Mouse (Mus musculus) heart, postnatal 0 days (tissue): ENCODE measurements at regions not wholly inside any gene's neighbourhood (a gene's known extent, or its start where the extent isn't known, plus 50 kb on each side); places are given as distances from the start of the nearest gene placed in this dataset.
A peak's percentile ranks its signal among the peaks of the same experiment; 100 is the strongest.

Source experiments
- ATAC-seq: fragments of 200-750 bp; cut with Nextera tagmentation; 2 replicates; pipeline ENCODE4 v1.8.0; 2017; ENCODE audit warnings: low read depth, moderate number of reproducible peaks, moderate library complexity; ENCODE audit not compliant: insufficient read depth
- DNase-seq: peaks from one replicate; pipeline ENCODE4 v3.0.0-alpha.2; 2016; ENCODE audit warnings: low spot score
- H3K27ac ChIP-seq: fragments of 300-500 bp; sonication (generic); 2 replicates; pipeline ENCODE4 v1.5.1; 2014; ENCODE audit warnings: low read depth, mild to moderate bottlenecking
- H3K27me3 ChIP-seq: fragments of 300-500 bp; sonication (generic); 2 replicates; pipeline ENCODE4 v1.6.1; 2014; ENCODE audit warnings: low read length, mixed read lengths; ENCODE audit not compliant: control insufficient read depth, insufficient read depth
- H3K36me3 ChIP-seq: fragments of 300-500 bp; sonication (generic); replicated peaks from 2 replicates; pipeline ENCODE4 v1.6.1; 2014; ENCODE audit warnings: low read length, mixed read lengths; ENCODE audit not compliant: control insufficient read depth, insufficient read depth
- H3K4me1 ChIP-seq: fragments of 300-500 bp; sonication (generic); 2 replicates; pipeline ENCODE4 v1.6.1; 2014; ENCODE audit warnings: antibody characterized with exemption; ENCODE audit not compliant: control insufficient read depth, insufficient read depth
- H3K4me2 ChIP-seq: fragments of 300-500 bp; sonication (generic); 2 replicates; pipeline ENCODE4 v1.6.1; 2014; ENCODE audit warnings: low read depth, mild to moderate bottlenecking, low read length, moderate library complexity
- H3K4me3 ChIP-seq: fragments of 300-500 bp; sonication (generic); 2 replicates; pipeline ENCODE4 v1.5.1; 2014; ENCODE audit warnings: low read depth, low read length
- H3K9ac ChIP-seq: fragments of 300-500 bp; sonication (generic); replicated peaks from 2 replicates; pipeline ENCODE4 v1.6.1; 2014; ENCODE audit warnings: low read depth, low read length, mixed read lengths
- H3K9me3 ChIP-seq: fragments of 300-500 bp; sonication (generic); replicated peaks from 2 replicates; pipeline ENCODE4 v1.6.1; 2016; ENCODE audit warnings: low read length; ENCODE audit not compliant: control insufficient read depth
- CTCF ChIP-seq: IDR thresholded peaks from 2 replicates; pipeline ENCODE4 v1.5.1; 2016; ENCODE audit warnings: antibody characterized with exemption, control low read depth, low read depth
- EP300 ChIP-seq: IDR thresholded peaks from 2 replicates; pipeline ENCODE4 v1.6.1; 2016; ENCODE audit warnings: antibody characterized with exemption, low read depth
- WGBS: fragments of 180-500 bp; shearing (Covaris S2); extraction: QIAGEN DNeasy Blood & Tissue Kit; methylation state at CpG from one replicate; pipeline ENCODE4 v1.1.7; 2014; 5-methylcytosine and 5-hydroxymethylcytosine counted together

DNA sequence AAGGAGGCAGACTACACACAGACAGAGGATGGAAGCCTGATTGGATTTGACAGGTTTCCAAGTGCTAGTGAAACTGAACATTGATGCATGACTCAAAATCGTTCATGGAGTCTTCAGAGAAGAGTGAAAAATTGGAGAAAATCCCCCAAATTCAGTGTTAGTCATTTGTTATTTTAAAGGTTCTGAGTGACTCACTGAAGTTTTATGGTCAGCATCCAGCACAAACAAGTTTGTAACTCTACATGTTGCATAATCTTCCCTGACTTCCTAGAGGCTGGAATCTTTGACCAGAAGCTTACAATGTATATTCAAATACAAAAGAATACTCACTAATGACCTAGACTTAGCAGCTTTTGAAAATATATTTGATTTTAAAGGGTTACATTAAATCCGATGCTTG is 224.3 kb upstream of the Pot1a start:
- Histone ChIP-seq H3K36me3 (no peaks in the 10 kb centered on the region), H3K4me2 (no peak overlapping the region), H3K27ac (no peak overlapping the region), H3K4me3 (no peak overlapping the region), H3K9me3 (no peaks in the 10 kb centered on the region), H3K4me1 (no peaks in the 10 kb centered on the region), H3K27me3 (no peaks in the 10 kb centered on the region), H3K9ac (no peak overlapping the region)
- ATAC-seq: no peak
- 51% methylated on average over 2 of the region's 2 CpGs for WGBS
- TF ChIP-seq EP300 (no peak), CTCF (no peak)
- no peak for DNase-seq

DNA sequence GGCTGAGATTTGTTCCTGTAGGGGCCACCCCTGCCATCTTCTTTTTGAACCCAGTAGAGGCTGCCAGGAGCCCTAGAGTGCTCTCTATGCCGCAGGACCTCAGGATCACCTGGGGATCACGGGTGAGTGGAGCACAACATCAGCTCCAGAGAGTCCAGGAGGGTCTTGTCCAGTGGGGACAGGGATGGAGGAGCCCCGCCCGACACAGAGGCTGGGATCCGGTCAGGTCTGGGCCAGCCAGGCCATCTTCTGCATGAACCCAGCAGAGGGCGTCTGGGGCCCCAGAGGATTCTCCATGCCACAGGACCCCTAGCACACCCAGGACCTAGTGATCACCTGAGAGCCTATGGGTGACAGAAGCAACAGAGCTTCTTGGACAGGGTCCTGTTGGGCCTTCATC is 206.3 kb upstream of the Pot1a start:
- ATAC-seq (peak; percentile 24; the same call in 1 of the 2 replicates), DNase-seq (no peak)
- WGBS: 73% methylated on average over 6 of the region's 6 CpGs
- TF ChIP-seq CTCF (no peak), EP300 (no peak)
- Histone ChIP-seq H3K9me3 (no peaks in the 10 kb centered on the region), H3K4me3 (no peak overlapping the region), H3K9ac (no peak overlapping the region), H3K27ac (no peak overlapping the region), H3K27me3 (no peaks in the 10 kb centered on the region), H3K4me1 (no peaks in the 10 kb centered on the region), H3K36me3 (no peaks in the 10 kb centered on the region), H3K4me2 (no peak overlapping the region)

DNA sequence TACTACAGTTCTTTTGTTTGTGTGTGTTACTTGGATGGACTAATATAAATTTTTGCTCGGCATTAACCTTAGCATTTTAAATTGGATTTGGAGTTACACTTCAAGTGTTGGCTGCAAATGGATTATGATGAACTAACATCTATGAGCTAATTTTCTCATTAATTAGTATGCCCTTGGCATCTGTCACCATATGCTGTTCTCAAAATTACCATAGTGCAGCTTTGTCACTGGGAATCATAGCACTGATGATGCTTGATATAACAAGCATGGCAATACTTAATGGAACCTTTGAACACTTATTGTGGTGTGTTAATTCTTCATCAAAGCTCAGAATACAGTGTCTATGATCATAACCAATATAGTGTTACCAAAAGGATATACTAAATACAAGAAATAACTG is 185.0 kb upstream of the Pot1a start:
- no peaks in the 10 kb centered on the region for H3K9me3 ChIP-seq
- no peaks in the 10 kb centered on the region for H3K4me1 ChIP-seq
- H3K27me3 ChIP-seq: no peaks in the 10 kb centered on the region
- no peak for ATAC-seq
- no peak overlapping the region for H3K9ac ChIP-seq
- no peak overlapping the region for H3K4me3 ChIP-seq
- no peak for TF ChIP-seq CTCF
- no peak for TF ChIP-seq EP300
- WGBS: 77% methylated on average over 1 of the region's 1 CpGs
- no peaks in the 10 kb centered on the region for H3K36me3 ChIP-seq
- no peak overlapping the region for H3K4me2 ChIP-seq
- H3K27ac ChIP-seq: no peak overlapping the region
- DNase-seq: no peak

DNA sequence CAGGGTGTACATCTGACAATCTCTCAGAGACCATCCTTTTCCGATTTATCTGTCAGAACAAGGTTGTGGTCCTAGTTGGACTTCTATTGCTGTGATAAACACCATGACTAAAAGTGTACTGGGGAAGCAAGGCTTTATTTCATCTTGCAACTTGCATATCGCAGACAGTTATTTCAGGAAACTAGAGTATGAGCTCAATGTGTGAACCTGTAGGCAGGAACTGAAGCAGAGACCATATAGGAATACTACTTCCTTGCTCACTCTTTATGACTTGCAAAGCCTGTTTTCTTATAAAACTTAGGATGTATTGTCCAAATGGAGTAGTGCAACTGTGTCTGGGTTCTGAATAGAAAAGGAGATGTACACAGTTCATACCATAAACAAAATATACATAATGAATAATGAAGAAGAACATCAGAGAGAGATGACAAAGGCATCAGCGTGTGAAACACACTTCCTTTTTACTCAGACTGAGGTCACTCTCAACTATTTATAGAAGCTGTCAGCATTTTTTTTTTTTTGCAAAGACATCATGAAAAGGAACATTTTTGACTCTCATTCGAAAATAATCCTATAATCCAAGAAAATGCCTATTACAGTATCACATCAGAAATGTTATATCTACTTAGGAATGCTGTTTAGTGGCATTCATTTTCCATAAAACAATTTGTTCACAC is 169.3 kb upstream of the Pot1a start:
- H3K27me3 ChIP-seq: no peaks in the 10 kb centered on the region
- WGBS: 43% methylated on average over 4 of the region's 4 CpGs

DNA sequence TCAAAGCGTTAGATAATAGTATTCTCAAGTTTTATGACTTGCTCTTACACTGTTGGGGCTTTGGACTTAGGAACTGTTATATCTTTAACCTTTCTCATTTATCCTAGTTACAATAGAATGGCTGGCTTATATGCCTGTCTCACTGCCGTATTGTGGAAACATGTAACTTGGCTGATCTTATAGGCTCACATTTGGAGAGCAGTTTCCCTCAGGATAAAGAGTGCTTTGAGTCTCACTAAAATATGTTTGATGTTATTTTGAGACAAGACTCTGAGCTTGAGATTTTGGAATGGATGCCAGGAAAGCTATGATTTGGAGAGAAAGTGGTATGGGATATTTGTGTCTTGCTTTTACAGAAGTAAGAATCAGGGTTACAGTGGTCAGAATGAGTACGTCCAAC is 156.4 kb upstream of the Pot1a start:
- no peak for TF ChIP-seq EP300
- no peak for TF ChIP-seq CTCF
- no peaks in the 10 kb centered on the region for H3K36me3 ChIP-seq
- H3K9me3 ChIP-seq: no peaks in the 10 kb centered on the region
- no peak overlapping the region for H3K4me2 ChIP-seq
- DNase-seq (no peak), ATAC-seq (no peak)
- H3K27ac ChIP-seq: no peak overlapping the region
- H3K27me3 ChIP-seq: no peaks in the 10 kb centered on the region
- 72% methylated on average over 3 of the region's 3 CpGs for WGBS
- no peak overlapping the region for H3K9ac ChIP-seq
- no peak overlapping the region for H3K4me3 ChIP-seq
- H3K4me1 ChIP-seq: no peaks in the 10 kb centered on the region

More for the DNA sequence above, 169.3 kb upstream of the Pot1a start:
- TF ChIP-seq CTCF: no peak
- TF ChIP-seq EP300: no peak
- Histone ChIP-seq H3K4me1 (no peaks in the 10 kb centered on the region), H3K36me3 (no peaks in the 10 kb centered on the region), H3K4me3 (no peak overlapping the region), H3K9me3 (no peaks in the 10 kb centered on the region), H3K4me2 (no peak overlapping the region), H3K9ac (no peak overlapping the region), H3K27ac (no peak overlapping the region)
- no peak for DNase-seq
- no peak for ATAC-seq

DNA sequence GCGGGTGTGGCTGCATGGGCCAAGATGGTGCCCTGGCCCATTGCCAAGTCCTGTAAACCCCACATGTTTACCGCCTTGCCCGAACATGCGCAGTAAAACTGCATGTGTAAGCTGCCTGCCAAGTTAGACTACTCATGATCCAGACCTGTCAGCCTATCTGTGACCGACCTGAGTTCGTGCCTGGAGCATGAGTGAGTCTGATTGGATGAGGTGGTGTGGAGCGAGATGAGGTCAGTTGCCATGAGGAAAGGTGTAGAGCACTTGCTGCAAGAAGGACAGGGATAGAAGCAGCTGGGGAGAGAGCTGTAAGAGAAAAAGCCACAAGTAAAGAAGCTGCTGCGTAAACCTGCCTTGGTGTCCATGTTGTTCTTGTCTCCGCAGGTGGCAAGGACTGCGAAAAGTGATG is 122.1 kb upstream of the Pot1a start:
- TF ChIP-seq EP300 (no peak), CTCF (no peak)
- no peaks in the 10 kb centered on the region for H3K27me3 ChIP-seq
- 90% methylated on average over 10 of the region's 10 CpGs for WGBS
- H3K9me3 ChIP-seq: no peaks in the 10 kb centered on the region
- ATAC-seq: no peak
- H3K27ac ChIP-seq: no peak overlapping the region
- H3K4me3 ChIP-seq: no peak overlapping the region
- no peak for DNase-seq
- no peak overlapping the region for H3K4me2 ChIP-seq
- H3K36me3 ChIP-seq: no peaks in the 10 kb centered on the region
- H3K4me1 ChIP-seq: no peaks in the 10 kb centered on the region
- H3K9ac ChIP-seq: no peak overlapping the region
